In the genomic region with DNA sequence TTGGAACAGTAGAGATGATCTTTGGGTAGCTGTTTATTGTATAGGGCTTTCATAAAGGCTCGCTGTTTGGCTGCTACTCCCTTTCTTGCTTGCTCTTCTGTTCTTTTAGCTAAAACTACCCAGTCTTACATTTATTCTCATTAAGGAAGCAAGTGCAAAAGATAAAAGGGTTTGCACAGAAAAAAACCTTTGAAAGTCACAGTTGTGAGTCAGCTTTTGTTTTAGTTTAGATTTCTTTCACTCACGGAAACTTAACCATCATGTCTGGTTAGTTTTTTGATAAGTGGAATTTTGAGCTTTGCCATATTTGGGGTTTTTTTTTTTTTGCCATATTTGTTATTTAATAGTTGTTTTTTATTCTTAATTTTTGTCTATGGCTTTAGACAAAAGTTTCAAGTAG, we compare ENCODE assay signal across 12 mouse cellular contexts.
"Had no signal": no experiment of that assay in that cellular context is flagged by ENCODE, and none has a peak within 500 bp of the region (broad histone marks: within the 10 kb centered on the region; RNA-seq: fewer than 3 reads in every experiment).

No protein-coding gene starts in this region.

- ATAC-seq: liver, postnatal 0 days; midbrain, embryonic 16.5 days had no signal

- DNase-seq: liver, postnatal 0 days; lung, embryonic 14.5 days; lung, postnatal 10 days; lung, postnatal 4 days; midbrain, embryonic 14.5 days; retina, postnatal 1 day; right cerebral cortex, adult 18-20 months; right cerebral cortex, postnatal 25 days; thymus, adult 18-20 months; thymus, postnatal 14 days; thymus, postnatal 36 days had no signal
